Mouse (Mus musculus) cerebellum, adult 2 months (tissue): ENCODE measurements around the gene Siae.
A peak's percentile ranks its signal among the peaks of the same experiment; 100 is the strongest.

Experiments
- CTCF ChIP-seq: fragments of 200-500 bp; IDR thresholded peaks from 2 replicates; pipeline ENCODE4 v1.5.1; 2011; ENCODE audit warnings: low read depth, mild to moderate bottlenecking, control low read depth, low read length, moderate library complexity, borderline replicate concordance; ENCODE audit not compliant: insufficient read depth
- POLR2A ChIP-seq: fragments of 200-500 bp; IDR thresholded peaks from 2 replicates; pipeline ENCODE4 v1.6.1; 2011; ENCODE audit warnings: low read length, control low read depth, borderline replicate concordance; ENCODE audit not compliant: insufficient read depth

GRCm38 (mm10) chr9:37636335-37636734 lies 80.8 kb downstream of the Siae start:
- peak; percentile 90 for TF ChIP-seq CTCF
- TF ChIP-seq POLR2A = no peak
